Mouse (Mus musculus) liver, postnatal 0 days (tissue): ENCODE data around the gene Nova2.

Source experiments
- CTCF ChIP-seq: sonication (generic); IDR thresholded peaks from 2 replicates; pipeline ENCODE4 v1.5.1; 2016; ENCODE audit warnings: antibody characterized with exemption, low read depth
- EP300 ChIP-seq: IDR thresholded peaks from 2 replicates; pipeline ENCODE4 v1.6.1; 2016; ENCODE audit warnings: antibody characterized with exemption, low read depth, mild to moderate bottlenecking

- TF ChIP-seq EP300 (no peak), CTCF (no peak)
These were observed 79.9 kb downstream of the Nova2 start for GRCm38 (mm10) chr7:19005417-19006121.
